Mouse (Mus musculus) ES-Bruce4 (cell line): ENCODE data around the gene Kir3dl2.
"Not testable (repeated sequence)": the region's sequence is repeated elsewhere in the genome, so short reads cannot be mapped to it uniquely, and the experiment has no call there.

Experiments used
- CTCF ChIP-seq: IDR thresholded peaks from one replicate; pipeline ENCODE4 v1.8.1; 2011; ENCODE audit warnings: low read depth, low read length
- EP300 ChIP-seq: IDR thresholded peaks from 2 replicates; pipeline ENCODE4 v1.6.1; 2011; ENCODE audit warnings: low read depth, low read length; ENCODE audit not compliant: insufficient read depth

DNA sequence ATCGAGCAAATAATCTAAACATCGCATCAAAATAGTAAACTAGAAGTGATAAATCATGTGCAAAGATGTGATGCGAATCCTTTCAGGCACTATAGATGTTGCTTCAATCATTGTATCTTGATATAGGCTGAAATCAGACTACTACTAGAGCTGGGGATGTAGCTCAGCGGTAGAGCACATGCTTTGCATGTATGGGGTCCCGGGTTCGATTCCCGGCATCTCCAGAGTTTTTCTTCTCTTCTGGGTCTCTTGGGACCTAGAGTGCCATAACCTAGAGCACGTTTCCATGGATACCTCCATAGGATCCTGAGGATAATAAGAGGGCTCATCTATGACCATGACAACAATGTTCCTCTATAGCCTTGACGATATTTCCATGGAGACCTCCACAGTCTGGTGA lies 25.2 kb upstream of the Kir3dl2 start:
- TF ChIP-seq CTCF, EP300: not testable (repeated sequence)
